Mouse (Mus musculus) stomach, embryonic 16.5 days (tissue): Measurements from ENCODE around the gene Sipa1l2. TPM values are rescaled to one million over a fixed set of nuclear protein-coding genes. Genes with fewer than 3 reads are reported as not detected.

ENCODE experiments used
- ATAC-seq: fragments of 200-750 bp; cut with Nextera tagmentation; 2 replicates; pipeline ENCODE4 v1.8.0; 2017; ENCODE audit warnings: moderate number of reproducible peaks, moderate TSS enrichment; ENCODE audit not compliant: insufficient read depth, low FRiP score
- H3K27ac ChIP-seq: fragments of 300-500 bp; sonication (generic); 2 replicates; pipeline ENCODE4 v1.5.1; 2014; ENCODE audit warnings: low read length
- H3K27me3 ChIP-seq: fragments of 300-500 bp; sonication (generic); 2 replicates; pipeline ENCODE4 v1.6.1; 2014; ENCODE audit warnings: low read length, control low read depth, mixed read lengths; ENCODE audit not compliant: control insufficient read depth, insufficient read depth
- H3K36me3 ChIP-seq: fragments of 300-500 bp; sonication (generic); 2 replicates; pipeline ENCODE4 v1.6.1; 2014; ENCODE audit warnings: low read length; ENCODE audit not compliant: control insufficient read depth, insufficient read depth
- H3K4me1 ChIP-seq: fragments of 300-500 bp; sonication (generic); 2 replicates; pipeline ENCODE4 v1.6.1; 2014; ENCODE audit warnings: low read length, control low read depth, mixed read lengths; ENCODE audit not compliant: control insufficient read depth, insufficient read depth
- H3K4me2 ChIP-seq: fragments of 300-500 bp; sonication (generic); 2 replicates; pipeline ENCODE4 v1.6.1; 2014; ENCODE audit warnings: low read depth, low read length, mixed read lengths
- H3K4me3 ChIP-seq: fragments of 300-500 bp; sonication (generic); replicated peaks from 2 replicates; pipeline ENCODE4 v1.5.1; 2014; ENCODE audit warnings: mild to moderate bottlenecking, low read length
- H3K9ac ChIP-seq: fragments of 300-500 bp; sonication (generic); 2 replicates; pipeline ENCODE4 v1.6.1; 2014; ENCODE audit warnings: low read length
- H3K9me3 ChIP-seq: fragments of 300-500 bp; sonication (generic); replicated peaks from 2 replicates; pipeline ENCODE4 v1.6.1; 2016; ENCODE audit warnings: low read length, control low read depth; ENCODE audit not compliant: control insufficient read depth
- WGBS: fragments of 180-500 bp; shearing (Covaris S2); extraction: QIAGEN DNeasy Blood & Tissue Kit; methylation state at CpG from one replicate; pipeline ENCODE4 v1.1.7; 2014; 5-methylcytosine and 5-hydroxymethylcytosine counted together
- polyA plus RNA-seq: library from polyadenylated mRNA; unstranded; fragments of >200 nt; fragmentation: Nextera tagmentation; extraction: Ambion mirVana; gene quantifications from 2 replicates; pipeline ENCODE4 v1.2.1, GENCODE M21; 2015

Gene Sipa1l2
- polyA plus RNA-seq, 1 experiment from 2014 or later, result 9.3 TPM

- no peaks in the 10 kb centered on the region for H3K9me3 ChIP-seq
- peak overlapping the region; percentile 98 for H3K4me2 ChIP-seq
- peak overlapping the region; percentile 14; the same call in 1 of the 2 replicates for H3K27ac ChIP-seq
- H3K4me1 ChIP-seq, result peaks cover 18% of the 10 kb centered on the region; the same call in 1 of the 2 replicates
- H3K27me3 ChIP-seq, result no peaks in the 10 kb centered on the region
- WGBS, result 4% methylated on average over 14 of the region's 14 CpGs
- H3K9ac ChIP-seq, result peak overlapping the region; percentile 51
- peak overlapping the region; percentile 77 for H3K4me3 ChIP-seq
- no peak for ATAC-seq
- H3K36me3 ChIP-seq, result no peaks in the 10 kb centered on the region
Observed at GRCm38 (mm10) chr8:125568421-125568850, 1.2 kb downstream of the Sipa1l2 start.

GRCm38 (mm10) chr8:125567569-125567968, 2.0 kb downstream of the Sipa1l2 start:
- Histone ChIP-seq H3K27me3 (no peaks in the 10 kb centered on the region), H3K4me1 (peaks cover 27% of the 10 kb centered on the region), H3K36me3 (no peaks in the 10 kb centered on the region), H3K4me2 (peak overlapping the region; percentile 98), H3K4me3 (peak overlapping the region; percentile 77; the same call in 1 of the 2 replicates), H3K27ac (no peak overlapping the region), H3K9ac (no peak overlapping the region), H3K9me3 (no peaks in the 10 kb centered on the region)
- no peak for ATAC-seq
- 53% methylated on average over 7 of the region's 7 CpGs for WGBS

- 62% methylated on average over 8 of the region's 8 CpGs for WGBS
- no peak for ATAC-seq
- Histone ChIP-seq H3K9me3 (no peaks in the 10 kb centered on the region), H3K27ac (peak overlapping the region; percentile 33; the same call in 1 of the 2 replicates), H3K4me3 (no peak overlapping the region), H3K9ac (no peak overlapping the region), H3K36me3 (no peaks in the 10 kb centered on the region), H3K27me3 (no peaks in the 10 kb centered on the region), H3K4me1 (peaks cover 59% of the 10 kb centered on the region), H3K4me2 (no peak overlapping the region)
Observed at GRCm38 (mm10) chr8:125562878-125563277, 6.7 kb downstream of the Sipa1l2 start.

GRCm38 (mm10) chr8:125560825-125561490, 8.7 kb downstream of the Sipa1l2 start:
- H3K4me2 ChIP-seq, result no peak overlapping the region
- peaks cover 63% of the 10 kb centered on the region for H3K4me1 ChIP-seq
- no peaks in the 10 kb centered on the region for H3K27me3 ChIP-seq
- no peaks in the 10 kb centered on the region for H3K36me3 ChIP-seq
- H3K27ac ChIP-seq, result peak overlapping the region; percentile 68
- no peak overlapping the region for H3K4me3 ChIP-seq
- no peak overlapping the region for H3K9ac ChIP-seq
- WGBS, result 67% methylated on average over 11 of the region's 11 CpGs
- no peak for ATAC-seq
- no peaks in the 10 kb centered on the region for H3K9me3 ChIP-seq

- ATAC-seq, result no peak
- H3K9ac ChIP-seq, result peak overlapping the region; percentile 52; the same call in 1 of the 2 replicates
Observed at GRCm38 (mm10) chr8:125559066-125559653, 10.4 kb downstream of the Sipa1l2 start.

GRCm38 (mm10) chr8:125558109-125559065, 11.2 kb downstream of the Sipa1l2 start:
- peak; percentile 70 for ATAC-seq
- H3K36me3 ChIP-seq, result no peaks in the 10 kb centered on the region
- H3K9me3 ChIP-seq, result no peaks in the 10 kb centered on the region
- peaks cover 61% of the 10 kb centered on the region for H3K4me1 ChIP-seq
- peak overlapping the region; percentile 37 for H3K4me2 ChIP-seq
- peak overlapping the region; percentile 85 for H3K27ac ChIP-seq
- H3K4me3 ChIP-seq, result 0 out of 2 replicates have a peak overlapping the region, but pooled peaks have one; percentile 0
- H3K9ac ChIP-seq, result peak overlapping the region; percentile 8
- no peaks in the 10 kb centered on the region for H3K27me3 ChIP-seq
- 18% methylated on average over 23 of the region's 23 CpGs for WGBS

More at GRCm38 (mm10) chr8:125559066-125559653, 10.4 kb downstream of the Sipa1l2 start:
- Histone ChIP-seq H3K36me3 (no peaks in the 10 kb centered on the region), H3K9me3 (no peaks in the 10 kb centered on the region), H3K4me3 (no peak overlapping the region), H3K27me3 (no peaks in the 10 kb centered on the region), H3K4me1 (peaks cover 69% of the 10 kb centered on the region), H3K4me2 (peak overlapping the region; percentile 37), H3K27ac (peak overlapping the region; percentile 85)
- WGBS, result 36% methylated on average over 5 of the region's 5 CpGs

GRCm38 (mm10) chr8:125557391-125558108, 12.1 kb downstream of the Sipa1l2 start:
- no peak for ATAC-seq
- peaks cover 52% of the 10 kb centered on the region for H3K4me1 ChIP-seq
- no peaks in the 10 kb centered on the region for H3K36me3 ChIP-seq
- H3K9me3 ChIP-seq, result no peaks in the 10 kb centered on the region
- peak overlapping the region; percentile 8; the same call in 1 of the 2 replicates for H3K9ac ChIP-seq
- no peak overlapping the region for H3K4me3 ChIP-seq
- H3K27me3 ChIP-seq, result no peaks in the 10 kb centered on the region
- H3K4me2 ChIP-seq, result peak overlapping the region; percentile 37; the same call in 1 of the 2 replicates
- peak overlapping the region; percentile 85 for H3K27ac ChIP-seq
- WGBS, result 44% methylated on average over 10 of the region's 10 CpGs

- Histone ChIP-seq H3K27me3 (no peaks in the 10 kb centered on the region), H3K27ac (peak overlapping the region; percentile 85), H3K4me3 (no peak overlapping the region), H3K4me1 (peaks cover 56% of the 10 kb centered on the region), H3K36me3 (no peaks in the 10 kb centered on the region), H3K9me3 (no peaks in the 10 kb centered on the region), H3K4me2 (peak overlapping the region; percentile 2; the same call in 1 of the 2 replicates), H3K9ac (0 out of 2 replicates have a peak overlapping the region, but pooled peaks have one; percentile 47)
- WGBS, result 53% methylated on average over 5 of the region's 5 CpGs
- no peak for ATAC-seq
Observed at GRCm38 (mm10) chr8:125556706-125557105, 12.9 kb downstream of the Sipa1l2 start.
